Mouse (Mus musculus) frontal cortex, adult 2 months (tissue): ENCODE data around the gene Miox. TPM values are rescaled to one million over a fixed set of nuclear protein-coding genes. Genes with fewer than 3 reads are reported as not detected.
A peak's percentile ranks its signal among the peaks of the same experiment; 100 is the strongest.

Source experiments
- DNase-seq, 2 experiments: peaks; one replicate each; pipeline ENCODE4 v3.0.0; 2022; ENCODE audit warnings: low spot score in 1 of 2; ENCODE audit errors: extremely low spot score in 1 of 2
- polyA plus RNA-seq: library from polyadenylated mRNA; depleted of rRNA; stranded (reverse); fragments of >200 nt; gene quantifications from 2 replicates; pipeline ENCODE4 v1.2.3, GENCODE M21; 2012; rRNA removed

The Miox gene
- not detected in 2 replicates for polyA plus RNA-seq

DNA sequence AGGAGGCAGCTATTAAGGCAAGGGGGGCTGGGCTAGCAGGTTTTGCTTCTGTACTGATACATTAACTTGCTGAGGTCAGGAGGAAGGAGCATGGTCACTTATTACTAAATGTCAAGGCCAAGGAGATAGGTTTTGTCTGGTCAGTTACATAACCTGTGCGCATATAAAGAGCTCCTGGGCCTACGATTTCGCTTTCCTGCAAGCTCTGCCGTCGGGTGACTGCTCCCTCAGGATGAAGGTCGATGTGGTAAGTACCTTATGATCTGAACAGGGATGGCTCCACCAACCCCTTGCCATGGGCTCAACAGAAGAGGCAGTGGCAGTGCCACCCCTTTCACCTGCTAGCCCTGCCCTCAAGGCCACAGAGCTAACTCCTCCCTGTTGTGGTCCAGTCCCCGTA, at the start of gene Miox:
TSS of gene Miox (plus strand) at position 128 of the 400 bp plus-strand sequence.
- DNase-seq, result no peak

DNA sequence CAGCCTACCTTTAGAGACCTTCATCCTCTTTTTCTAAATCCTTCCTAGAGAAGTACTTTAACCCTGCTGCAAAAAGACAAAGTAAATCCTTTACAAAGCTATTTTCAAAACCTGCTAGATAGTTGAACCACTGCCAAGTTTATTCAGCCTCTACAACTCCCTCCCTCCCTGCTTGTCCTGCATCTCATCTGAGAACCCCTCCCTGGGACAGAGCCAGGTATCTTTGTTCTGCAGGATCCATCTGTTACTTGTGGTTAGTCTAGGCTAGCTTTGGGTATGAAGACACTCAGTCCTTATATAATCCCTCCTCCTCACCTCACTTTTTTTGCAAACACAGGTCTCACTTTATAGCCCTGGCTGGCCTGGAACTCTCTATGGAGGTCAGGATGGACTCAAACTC, 49.2 kb upstream of the Miox start:
- peak in 1 of 2 experiments; percentile 47 for DNase-seq

DNA sequence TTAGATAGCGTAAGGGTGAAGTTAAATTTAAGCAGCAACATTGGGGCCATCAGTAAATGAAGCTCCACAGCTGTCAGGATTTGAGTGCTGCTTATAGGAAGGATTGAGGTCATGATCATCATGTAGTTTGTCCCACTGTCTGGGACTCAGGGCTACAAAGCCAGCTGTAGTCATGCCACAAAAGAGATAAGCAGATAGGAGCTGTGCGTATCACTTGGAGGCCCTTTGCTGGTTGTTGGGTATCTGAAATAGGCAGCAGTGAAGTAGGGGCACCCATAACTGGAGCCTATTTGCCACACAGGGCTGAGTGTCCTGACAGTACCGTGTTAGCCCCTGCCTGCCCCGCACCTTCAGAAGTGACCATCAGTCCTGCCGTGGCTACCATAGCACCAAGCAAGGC, 48.7 kb upstream of the Miox start:
- DNase-seq, result no peak

GRCm38 (mm10) chr15:89286114-89286513, 48.1 kb upstream of the Miox start:
- DNase-seq, result no peak

- DNase-seq, result no peak
Measured at GRCm38 (mm10) chr15:89286582-89286981, 47.6 kb upstream of the Miox start.

- no peak for DNase-seq
Measured at GRCm38 (mm10) chr15:89288227-89288767, 45.9 kb upstream of the Miox start.

DNA sequence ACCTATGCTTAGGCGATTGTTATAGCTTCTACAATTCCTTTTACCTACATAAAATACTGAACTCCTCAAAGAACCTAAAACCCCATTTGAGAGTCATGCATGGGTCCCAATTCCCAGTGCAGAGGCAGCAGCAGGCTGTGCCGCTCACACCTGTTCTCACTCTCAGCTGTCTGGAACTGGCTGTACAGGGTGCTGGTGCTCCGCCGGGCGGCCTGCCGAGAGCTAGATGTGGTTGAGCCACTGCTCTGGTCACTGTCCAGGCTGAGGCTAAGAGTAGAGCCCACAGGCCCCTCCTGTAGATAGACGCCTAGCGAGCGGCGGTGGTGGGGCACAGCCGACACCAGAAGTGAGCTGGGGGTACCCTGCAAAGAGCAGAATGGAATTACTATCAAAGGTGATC, 44.7 kb upstream of the Miox start:
- no peak for DNase-seq

- no peak for DNase-seq
Measured at GRCm38 (mm10) chr15:89291521-89291920, 42.7 kb upstream of the Miox start.

GRCm38 (mm10) chr15:89292795-89293194, 41.4 kb upstream of the Miox start:
- DNase-seq, result no peak

DNA sequence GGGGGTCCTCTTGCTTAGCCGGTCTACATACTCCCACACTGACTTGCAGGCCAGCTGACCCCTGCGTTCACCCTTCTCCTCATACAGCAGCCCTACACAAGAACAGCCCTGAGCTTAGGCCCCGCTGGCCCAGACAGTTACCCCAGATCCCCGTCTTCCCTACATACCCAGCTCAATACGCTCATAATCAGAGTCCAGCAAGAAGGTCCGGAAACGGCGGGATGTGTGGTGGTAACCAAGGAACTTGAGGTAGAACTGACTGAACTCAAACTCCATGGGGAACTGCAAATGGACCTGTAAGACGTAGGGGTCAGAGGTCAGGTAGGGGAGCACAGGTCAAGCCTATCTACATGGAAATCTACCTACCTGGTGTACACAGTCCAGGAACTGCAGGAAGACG, 40.4 kb upstream of the Miox start:
- no peak for DNase-seq

- DNase-seq, result no peak
Measured at GRCm38 (mm10) chr15:89295580-89296165, 38.5 kb upstream of the Miox start.

GRCm38 (mm10) chr15:89296465-89296864, 37.7 kb upstream of the Miox start:
- DNase-seq, result no peak

DNA sequence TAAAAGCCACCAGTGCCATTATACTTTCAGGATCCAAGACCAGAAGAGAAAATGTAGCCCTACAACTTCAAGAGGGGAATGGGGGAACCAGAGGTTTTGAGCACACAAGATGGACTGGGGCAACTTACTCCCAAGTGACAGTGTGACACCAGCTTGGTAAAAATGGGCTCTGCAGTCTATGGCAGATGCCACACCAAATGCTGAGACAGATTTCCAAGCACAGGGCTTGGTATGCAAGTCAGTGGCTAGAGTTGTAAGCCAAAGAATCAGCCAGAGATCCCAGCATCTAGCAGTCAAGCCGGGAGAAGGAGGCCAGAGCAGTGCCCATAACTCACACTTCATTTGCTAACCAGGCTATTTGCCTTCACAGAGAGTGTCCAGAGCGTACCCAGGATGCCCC, 36.5 kb upstream of the Miox start:
- no peak for DNase-seq

DNA sequence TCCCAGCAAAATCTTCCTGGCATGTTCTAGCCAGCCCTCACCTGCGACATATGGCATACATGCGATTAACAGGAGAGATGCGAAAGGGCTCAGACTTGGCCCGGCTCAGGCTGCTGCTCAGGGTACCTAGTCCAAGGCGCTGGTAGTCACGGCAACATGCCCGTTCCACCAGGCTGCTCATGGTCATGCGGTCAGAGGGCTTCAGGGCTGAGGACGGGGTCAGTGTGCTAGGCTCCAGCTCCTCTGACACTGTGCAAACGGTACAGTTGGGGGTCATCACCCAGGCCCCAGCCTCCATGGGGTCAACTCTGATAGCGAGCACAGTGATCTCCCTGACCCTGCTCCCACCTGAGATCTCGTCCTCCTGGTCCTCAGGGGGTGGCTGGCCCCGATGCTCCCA, 34.0 kb upstream of the Miox start:
- no peak for DNase-seq

- no peak for DNase-seq
Measured at GRCm38 (mm10) chr15:89300600-89300999, 33.6 kb upstream of the Miox start.

- DNase-seq, result no peak
Measured at GRCm38 (mm10) chr15:89305966-89306365, 28.2 kb upstream of the Miox start.

DNA sequence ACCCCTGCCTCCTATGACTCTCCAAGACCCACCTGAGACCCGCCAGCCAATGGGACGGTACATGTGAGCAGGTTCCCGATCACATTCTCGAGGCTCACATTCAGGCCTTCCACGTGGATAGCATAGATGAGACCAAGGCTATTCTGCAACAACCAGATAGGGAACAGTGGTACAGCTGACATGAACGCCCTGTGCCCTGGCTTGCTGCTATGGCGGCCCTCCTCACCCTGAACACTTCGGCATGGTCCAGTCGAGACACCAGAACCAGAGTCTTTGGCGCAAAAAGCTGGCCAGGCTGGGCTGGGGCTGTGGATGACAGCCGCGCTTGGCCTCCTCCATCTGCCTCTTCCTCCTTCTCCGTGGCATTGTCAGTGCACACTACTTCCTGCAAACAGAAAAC, 26.7 kb upstream of the Miox start:
- DNase-seq, result no peak

- DNase-seq, result no peak
Measured at GRCm38 (mm10) chr15:89308406-89309139, 25.6 kb upstream of the Miox start.

GRCm38 (mm10) chr15:89309962-89310498, 24.2 kb upstream of the Miox start:
- peak in 1 of 2 experiments; percentile 82 for DNase-seq

DNA sequence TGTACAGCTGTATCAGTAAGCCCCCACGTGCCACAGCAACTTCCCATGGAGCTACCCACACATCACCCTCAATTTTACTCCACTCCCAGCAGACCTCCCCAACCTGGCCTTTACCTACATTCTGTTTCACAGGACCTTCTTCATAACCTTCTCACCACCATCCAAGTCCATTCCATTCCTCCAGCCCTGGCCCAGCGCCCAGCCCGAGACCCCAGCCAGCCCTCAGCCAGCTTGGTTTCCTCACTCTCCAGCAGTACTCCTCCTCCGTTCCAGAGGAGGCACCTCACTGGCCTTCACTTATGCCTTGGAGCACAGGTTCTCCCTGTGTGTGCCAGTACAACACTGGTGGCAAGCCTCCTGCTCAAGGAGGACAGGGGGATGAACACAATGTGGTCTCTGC, 20.8 kb upstream of the Miox start:
- no peak for DNase-seq

GRCm38 (mm10) chr15:89314107-89314506, 20.1 kb upstream of the Miox start:
- no peak for DNase-seq
